Mouse (Mus musculus) c-Kit-positive CD71-positive TER-119-positive erythroid progenitor cells, embryonic 14.5 days (primary cell): ENCODE measurements at regions not wholly inside any gene's neighbourhood (a gene's known extent, or its start where the extent isn't known, plus 50 kb on each side); places are given as distances from the start of the nearest gene placed in this dataset.
A peak's percentile ranks its signal among the peaks of the same experiment; 100 is the strongest.
"Not testable (repeated sequence)": the region's sequence is repeated elsewhere in the genome, so short reads cannot be mapped to it uniquely, and the experiment has no call there.

Source experiments
- DNase-seq: peaks from one replicate; pipeline ENCODE4 v3.0.0-alpha.2; 2013; ENCODE audit warnings: low spot score

DNA sequence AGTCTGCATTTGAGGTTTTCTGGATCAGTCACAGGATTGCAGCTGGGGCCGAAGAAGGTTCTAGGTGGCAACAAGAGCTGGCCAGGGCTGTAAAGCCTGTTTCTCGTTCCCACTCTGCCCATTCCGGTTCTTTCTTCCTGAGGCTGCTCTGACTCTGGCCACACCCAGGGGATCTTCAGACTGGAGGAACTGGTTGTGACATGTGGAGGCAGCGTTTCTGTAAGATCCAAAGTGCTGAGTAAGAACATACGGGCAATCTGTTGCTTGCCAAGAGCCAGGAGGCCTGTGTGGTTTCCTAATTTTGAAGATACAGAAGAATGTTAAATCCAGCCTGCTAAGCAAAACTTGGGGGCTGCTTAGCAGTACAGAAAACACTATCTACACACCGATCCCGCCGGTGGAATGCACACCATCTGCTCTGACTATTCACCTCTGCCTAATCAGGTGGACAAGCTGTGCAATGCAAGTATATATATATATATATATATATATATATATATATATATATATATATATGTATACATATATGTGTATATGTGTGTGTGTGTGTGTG is 99.3 kb upstream of the Bmp2k start:
- no peak for DNase-seq

DNA sequence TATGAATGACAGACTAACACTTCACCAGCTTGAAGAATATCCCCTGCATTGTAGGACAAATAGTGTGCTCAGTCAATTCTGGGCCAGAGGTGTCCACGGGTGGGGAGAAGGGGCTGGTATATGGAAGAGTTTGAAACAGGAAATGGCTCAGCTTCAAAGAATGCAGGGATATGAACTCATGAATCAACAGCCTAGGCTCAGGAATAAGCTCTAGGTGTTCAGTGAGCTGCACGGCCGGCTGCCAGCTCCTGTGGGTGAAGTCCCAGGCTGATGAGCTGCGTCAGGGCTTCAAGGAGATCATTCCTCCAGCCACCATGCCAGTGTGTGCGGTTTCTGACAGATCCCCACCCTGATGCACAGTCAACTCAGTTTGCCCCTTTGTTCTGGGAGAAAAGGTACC is 98.8 kb upstream of the Bmp2k start:
- DNase-seq, result no peak

DNA sequence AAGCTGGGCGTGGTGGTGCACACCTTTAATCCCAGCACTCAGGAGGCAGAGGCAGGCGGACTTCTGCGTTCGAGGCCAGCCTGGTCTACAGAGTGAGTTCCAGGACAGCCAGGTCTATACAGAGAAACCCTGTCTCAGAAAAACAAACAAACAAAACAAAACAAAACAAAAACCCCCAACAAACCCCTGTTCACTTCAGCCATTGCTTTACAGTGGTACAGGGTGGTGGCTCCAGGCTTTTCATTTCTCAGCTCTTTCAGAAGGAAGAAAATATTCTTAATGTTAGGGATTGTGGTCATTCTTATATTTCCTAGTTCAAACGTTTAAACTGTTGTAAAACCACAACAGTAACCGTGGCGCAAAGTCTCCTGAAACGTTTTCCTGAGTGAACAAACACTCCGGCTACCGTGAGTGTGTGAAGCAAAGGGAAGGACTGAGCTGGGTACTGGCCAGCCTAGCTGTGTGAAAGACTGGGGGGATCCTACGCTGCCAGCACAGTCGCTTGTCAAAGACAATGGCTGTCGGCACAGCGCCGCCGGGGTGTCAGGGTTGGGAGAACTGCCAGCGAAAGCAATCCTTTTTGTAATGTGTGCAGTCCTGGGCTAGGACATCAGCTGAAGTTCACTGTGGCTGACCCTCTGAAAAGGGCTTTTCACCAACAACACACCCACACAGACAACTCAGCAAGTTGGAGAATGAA is 91.8 kb upstream of the Bmp2k start:
- DNase-seq, result no peak

DNA sequence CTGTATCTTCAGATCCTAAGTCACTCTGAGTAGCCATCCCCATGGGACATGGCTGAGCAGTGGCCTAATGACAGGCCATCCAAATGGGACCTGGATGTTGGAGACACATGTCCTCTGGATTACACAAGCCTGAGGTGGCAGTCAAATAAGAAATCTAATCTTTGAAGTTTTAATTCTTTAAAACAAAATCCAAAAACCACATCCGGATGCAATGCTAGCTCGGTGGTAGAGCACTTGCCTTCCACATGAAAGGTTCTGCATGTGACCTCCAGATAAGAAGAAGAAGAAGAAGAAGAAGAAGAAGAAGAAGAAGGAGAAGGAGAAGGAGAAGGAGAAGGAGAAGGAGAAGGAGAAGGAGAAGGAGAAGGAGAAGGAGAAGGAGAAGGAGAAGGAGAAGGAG is 89.1 kb upstream of the Bmp2k start:
- not testable (repeated sequence) for DNase-seq

DNA sequence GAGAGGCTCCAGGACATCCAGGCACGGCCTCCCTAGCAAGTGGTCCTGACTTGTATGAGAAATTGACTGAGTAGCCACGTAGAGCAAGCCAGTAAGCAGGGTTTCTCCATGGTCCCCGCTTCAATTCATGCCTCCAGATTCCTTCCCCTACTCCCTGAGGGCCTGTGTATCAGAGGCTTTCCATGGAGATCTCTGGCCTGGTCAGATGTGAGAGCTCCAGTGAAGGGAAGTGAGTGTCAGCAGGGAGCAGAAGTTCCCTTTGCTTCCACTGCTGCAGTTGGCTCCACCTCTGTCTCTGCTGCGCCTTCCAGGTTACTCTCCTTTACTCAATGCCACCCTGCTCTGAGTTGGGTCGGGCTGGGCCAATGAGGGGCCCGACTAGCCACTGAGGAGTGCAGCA is 88.3 kb upstream of the Bmp2k start:
- no peak for DNase-seq

DNA sequence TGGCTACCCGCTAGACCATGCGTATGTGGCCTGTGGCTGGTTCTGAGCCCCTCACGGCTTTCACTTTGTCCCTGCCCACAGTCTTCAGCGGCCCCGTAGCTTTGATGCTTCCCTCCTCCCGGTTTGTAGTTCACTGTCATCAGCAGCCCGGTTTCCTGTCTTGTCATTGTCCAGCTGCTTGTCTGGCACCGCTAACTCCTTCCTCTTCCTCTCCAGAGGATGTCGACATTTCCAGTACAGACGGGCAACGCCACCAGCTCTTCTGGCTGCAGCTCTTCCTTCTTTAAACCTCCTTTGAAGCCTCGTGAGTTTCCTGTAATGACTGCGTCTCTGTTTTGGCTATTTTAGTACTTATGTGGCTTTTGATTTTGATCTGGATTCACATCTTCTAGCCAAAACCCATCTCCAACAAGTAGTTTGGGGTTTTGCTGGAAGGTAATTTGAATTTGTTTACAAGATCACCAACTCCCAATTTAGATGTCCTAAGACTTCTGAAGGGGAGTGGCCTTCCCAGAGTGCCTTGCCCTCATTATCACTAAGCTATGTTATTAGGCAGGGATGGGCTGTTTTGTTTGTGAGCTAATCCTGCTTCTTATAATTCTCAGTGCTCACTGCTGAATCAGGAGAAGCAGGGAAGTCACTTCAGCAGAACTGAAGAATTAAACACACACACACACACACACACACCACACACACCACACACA is 85.8 kb upstream of the Bmp2k start:
- DNase-seq, result peak; percentile 69

DNA sequence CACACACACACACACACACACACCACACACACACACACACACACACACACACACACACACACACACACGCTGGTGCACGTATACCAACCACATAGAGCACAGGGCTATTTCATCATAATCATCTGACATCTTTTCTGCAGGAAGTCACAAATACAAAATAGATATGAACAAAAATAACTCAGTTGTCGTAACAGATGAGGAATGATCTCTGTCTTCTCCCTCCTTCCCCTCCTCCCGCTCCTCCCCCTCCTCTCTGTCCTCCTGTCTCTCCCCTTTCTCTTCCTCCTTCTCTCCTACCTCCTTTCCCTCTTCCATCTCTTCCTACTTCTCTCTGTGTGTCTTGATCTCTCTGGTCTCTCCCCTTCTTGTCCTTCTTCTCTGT is 85.2 kb upstream of the Bmp2k start:
- no peak for DNase-seq

DNA sequence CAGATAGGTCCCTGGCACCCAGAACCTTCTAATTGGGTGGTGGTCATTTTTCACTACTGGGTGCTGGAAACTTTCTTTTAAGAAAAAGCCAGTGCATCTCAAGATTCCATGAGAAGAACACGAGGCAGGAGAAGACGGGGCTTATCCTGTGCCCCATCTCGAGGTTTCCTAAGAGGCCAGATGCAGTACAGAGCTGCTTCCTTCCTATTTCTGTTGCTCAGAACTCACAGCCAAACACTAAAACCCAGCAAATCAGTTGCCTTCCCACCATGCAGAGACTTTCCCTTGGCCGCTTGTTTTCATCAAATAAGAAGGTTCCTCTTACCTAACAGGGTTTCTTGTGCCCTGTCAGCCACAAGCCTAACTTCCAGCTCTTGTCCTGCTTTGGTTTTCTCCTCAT is 84.7 kb upstream of the Bmp2k start:
- DNase-seq, result no peak

DNA sequence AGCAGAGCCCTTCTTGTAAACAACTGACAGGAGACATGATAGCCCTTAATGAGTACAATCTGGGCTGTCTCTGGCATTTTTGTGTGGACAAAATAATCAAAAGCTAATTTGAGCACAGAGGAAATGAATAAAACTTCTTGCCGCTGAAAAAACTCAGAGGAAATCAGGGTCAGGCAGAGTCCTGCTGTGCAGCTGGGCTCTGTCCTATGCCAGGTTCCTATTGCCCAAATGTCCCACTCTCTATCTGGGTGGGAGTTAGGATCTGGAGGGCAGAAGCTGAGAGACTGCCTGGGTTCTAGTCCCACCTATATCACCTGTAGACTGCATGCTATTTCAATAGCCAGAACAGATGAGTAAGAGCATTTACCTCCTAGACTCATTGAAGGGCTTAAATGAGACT is 83.8 kb upstream of the Bmp2k start:
- no peak for DNase-seq

DNA sequence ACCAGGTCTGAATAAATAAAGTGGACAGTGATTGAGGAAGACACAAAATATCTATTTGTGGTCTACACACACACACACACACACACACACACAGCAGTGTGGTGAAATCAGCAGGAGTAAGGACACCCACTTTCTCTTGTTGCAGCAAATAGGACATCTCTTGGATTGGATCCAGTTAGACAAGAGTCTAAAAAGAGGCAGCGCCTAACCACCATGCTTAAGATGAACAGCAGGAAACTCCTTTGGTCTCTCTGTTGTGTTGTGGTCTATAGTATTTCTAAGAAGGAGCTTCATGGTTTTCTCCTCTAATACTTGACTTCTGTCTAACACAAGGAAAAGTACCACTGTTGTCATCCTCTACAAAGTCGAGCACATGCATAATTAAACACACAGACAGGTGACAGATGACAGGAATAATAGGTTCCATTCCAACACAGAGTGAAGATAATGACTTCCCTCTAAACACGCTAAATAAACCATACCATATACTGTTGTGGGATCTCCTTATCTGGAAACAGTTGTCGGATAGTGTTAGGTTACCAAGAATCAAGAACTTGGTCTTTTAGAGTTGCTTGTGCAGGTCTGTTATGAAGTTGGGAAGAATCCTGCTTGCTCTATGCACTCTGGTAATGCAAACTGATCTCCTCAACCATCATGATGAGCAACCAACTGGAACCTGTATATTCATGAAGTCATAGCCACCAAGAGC is 82.6 kb upstream of the Bmp2k start:
- no peak for DNase-seq

DNA sequence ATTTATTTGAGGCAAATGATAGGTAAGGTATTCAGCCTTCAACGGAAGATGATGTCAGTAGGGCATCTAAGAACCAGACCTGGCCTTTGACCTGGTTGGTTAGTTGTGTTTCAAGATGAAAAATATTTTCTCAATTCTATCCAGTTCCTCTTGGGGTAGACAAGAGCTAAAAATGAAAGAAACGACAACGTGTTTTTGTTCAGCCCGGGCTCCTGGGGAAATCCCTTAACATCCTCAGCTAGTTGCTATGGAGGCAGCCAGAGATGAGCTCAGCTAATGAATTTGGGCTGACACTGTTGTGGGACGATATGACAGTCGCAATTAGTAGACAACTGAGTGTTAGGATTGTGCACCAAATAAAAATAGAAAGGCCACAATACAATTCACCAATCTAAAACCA is 80.6 kb upstream of the Bmp2k start:
- no peak for DNase-seq

DNA sequence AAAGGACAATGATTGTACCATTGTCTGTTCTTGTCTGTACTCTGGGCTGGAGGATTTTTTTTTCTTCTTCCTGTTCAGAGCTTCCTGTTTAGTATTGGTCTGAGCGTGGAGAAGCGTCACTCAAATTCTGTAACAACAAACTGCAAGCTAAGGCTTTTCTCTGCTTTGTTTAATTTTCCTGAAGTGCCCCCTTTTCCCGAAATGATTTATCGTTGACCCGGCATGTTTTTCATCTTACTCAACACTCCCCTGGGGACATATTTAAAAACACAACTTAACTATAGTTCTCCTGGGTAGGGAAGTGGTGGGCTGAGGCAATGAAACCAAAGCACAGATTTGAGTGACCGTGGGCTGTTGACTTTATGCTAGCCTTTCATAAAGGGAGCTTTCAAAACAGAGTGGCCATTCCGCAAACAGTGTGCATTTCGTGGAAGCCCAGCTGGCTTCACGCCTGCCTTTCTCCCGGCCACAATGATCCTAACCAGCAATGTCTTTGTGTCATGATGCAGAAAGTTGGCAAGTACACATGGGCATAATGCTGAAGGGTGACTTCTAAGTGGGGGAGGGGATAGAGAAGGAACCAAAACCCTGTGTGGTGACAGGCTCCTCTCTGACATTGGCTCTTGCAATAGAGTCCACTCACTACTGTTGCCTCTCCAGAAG is 79.8 kb upstream of the Bmp2k start:
- no peak for DNase-seq

DNA sequence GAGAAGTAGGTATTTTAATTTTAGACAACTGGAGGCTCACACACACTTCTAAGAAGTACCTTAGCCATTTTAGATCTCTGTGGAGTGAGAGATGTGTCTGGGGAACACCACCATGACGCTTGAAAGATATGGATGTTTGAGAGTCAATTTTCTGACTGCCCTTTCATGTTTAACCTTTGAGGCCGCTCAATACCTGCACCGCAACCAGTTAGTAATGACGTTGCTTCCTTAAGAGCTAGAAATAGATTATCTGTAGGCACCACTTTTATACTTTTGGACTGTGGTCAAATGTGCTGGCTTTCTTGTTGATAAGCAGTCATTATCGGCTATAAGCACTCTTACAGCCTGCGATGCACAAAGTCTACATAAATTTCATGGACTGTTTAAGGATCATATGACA is 78.3 kb upstream of the Bmp2k start:
- peak; percentile 87 for DNase-seq

DNA sequence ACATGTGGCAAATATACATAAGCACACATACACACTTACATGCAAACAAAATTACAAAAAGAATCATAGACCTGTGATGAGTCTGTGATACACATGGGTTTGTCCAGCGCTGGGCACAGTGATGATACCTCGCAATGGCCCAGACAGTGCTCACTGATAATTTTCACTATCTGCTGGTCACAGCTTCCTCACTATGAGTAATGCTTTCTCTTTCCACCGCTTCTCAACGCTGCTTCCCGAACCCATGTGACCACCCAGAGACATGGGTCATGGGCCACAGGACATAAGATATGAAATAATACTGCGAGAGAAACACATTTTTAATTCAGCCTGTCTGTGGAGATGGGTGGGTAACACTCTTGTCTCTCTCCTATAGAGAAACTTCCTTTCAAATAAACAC is 76.5 kb upstream of the Bmp2k start:
- DNase-seq, result peak; percentile 93

DNA sequence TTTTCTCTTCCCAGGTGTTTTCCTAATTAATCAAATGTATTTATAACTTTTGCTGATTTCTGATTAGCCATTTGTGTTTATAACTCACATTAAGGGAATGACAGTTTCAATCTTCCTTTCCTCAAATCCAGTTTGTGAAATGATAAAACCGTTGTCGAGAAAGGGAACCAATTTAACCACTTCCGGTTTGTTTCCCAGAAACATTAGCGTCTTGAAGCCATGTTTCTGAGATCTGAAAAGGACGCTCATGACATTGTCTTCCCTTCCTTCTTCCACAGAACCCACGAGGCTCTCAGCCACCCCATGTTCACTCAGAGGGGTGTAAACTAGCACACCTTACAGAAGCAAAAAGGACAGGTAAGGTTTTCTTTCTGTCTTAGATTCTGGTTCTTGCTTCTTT is 76.0 kb upstream of the Bmp2k start:
- DNase-seq, result no peak

DNA sequence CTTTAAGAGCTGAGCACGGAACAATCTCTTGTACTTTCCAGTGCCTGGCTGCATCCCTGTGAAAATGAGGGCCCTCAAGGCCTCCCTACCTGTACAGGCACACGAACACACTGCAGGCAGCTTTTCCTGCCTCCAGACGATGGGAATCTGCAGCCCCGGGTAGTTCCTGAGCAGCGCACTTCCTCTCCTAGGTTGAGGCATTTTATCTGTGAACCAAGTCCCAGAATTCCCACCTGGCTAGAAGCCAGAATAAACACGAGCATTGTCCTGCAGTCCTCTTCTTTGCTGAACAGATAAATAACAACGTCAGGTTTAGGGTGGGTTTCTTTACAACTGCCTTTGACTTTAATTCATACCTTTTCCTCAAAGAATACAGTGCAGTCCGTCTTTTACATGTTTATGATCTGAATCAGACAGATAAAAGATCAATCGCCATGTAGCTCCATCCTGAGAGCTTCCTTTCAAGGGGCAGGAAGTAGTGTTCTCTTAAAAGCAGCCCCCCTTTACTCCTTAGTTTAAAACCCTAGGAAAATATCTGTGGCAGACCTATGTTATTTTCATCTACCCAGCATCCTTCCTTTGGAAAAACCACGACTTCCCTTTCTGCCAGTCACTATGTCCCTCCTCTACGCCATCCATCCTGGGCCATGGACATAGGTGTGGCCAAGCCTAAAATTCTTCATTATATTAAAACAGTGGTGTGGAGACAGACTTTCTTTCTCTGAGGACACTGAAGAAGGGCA is 75.3 kb upstream of the Bmp2k start:
- no peak for DNase-seq

DNA sequence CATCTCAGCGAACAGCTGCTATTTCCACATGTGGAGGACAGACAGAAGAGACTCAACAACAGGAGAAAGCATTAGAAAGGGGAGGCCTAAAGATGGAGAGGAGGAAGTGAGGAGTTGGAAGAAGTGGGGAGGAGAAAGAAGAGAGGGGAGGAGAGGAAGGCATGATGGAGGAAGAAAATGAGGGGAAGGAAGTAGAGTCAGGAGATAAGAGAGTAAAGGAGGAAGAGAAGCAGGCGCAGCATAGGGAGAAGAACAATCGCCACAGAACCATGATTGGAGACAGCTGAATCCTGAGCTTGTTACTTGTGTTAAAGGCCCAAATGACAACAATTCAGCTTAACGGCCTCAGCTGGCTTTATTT is 74.8 kb upstream of the Bmp2k start:
- DNase-seq, result no peak

DNA sequence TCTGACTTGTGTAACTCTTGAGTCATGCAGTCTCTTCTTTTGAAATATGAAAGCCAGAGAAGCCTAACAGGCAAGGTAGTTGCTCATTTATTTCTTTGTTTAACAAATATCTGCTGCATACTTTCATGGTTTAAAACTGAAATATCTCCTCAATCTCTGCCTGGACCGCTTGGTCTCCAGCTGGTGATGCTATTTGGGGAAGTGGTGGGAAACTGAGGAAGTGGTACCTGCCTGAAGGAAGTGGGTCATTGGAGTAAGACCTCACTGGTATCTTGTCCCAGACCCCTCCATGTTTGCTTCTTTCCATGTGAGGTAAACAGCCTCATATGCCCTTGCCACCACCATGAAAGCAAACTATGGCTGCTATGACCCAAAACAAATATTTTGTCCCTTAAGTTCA is 74.0 kb upstream of the Bmp2k start:
- no peak for DNase-seq

DNA sequence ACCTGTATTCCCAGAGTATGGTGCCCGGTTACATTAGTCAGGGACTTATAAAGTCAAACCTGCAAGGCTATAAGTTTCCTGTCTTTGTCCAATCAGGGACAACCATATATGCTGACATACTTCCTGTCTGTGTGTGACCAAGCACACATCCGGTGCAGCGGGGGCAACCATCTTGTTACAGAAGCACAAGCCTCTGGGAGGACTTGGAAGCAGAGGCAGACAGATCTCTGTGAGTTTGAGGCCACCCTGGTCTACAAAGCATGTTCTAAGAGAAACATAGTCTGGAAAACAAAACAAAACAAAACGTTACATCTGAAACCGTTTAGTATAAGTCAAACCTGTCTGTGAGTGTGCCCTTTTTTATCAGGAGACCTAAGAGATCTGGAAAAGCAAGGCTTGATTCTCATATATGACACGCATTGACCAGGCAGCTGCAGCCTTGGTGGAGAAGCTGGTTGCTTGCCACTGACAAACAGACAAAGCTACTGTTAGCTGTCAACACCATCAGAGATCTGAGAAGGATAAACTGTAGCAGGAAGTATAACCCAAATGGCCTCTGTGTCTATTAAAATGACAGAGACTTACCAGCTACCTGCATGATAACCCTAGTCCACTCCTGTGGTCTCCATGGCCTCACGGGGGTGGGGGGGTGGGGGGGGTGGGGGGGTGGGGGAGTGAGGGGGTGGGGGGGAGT is 72.6 kb upstream of the Bmp2k start:
- no peak for DNase-seq

DNA sequence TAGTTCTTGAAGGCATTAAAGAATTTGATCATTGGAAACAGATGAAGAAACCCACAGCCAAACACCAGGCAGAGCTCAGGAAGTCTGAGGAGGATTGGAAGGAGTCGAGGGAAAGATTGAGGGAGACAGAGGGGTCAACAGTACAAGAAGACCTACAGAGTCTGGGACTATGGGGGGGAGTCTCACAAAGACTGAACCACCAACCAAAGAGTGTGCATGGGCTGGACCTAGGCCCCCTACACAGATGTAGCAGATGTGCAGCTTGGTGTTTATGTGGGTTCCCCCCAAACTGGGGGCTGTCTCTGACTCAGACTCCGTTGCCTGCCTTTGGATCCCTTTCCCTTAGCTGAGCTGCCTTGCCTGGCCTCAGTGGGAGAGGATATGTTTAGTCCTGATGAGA is 71.5 kb upstream of the Bmp2k start:
- no peak for DNase-seq

DNA sequence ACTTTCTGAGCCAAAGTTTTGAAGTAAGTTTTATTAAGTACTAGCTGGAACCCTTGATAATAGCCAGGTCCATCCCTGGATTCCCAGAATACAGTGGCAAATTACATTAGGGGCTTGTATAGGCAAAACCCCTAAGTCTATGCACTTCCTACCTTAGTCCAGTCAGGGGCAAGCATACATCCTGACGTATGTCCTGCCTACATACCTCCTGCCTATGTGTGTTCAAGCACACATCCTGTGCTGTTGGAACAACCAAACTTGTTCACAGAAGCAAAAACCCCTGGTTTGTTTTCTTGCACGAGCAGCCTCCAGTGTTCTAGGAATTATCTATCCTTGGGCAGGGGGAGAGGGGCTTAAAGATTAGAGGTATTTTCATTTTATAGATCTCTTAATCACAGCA is 66.4 kb upstream of the Bmp2k start:
- DNase-seq, result no peak
